Mouse (Mus musculus) layer of hippocampus, adult 2 months (tissue): ENCODE measurements around the gene Pip5k1c. TPM values are rescaled to one million over a fixed set of nuclear protein-coding genes. Genes with fewer than 3 reads are reported as not detected.

Source experiments
- DNase-seq, 2 experiments: peaks; one replicate each; pipeline ENCODE4 v3.0.0; 2022; ENCODE audit warnings: low spot score in 2 of 2
- H3K27ac ChIP-seq: fragments of 200-600 bp; 2 replicates; pipeline ENCODE4 v1.8.1; 2022
- H3K4me3 ChIP-seq: fragments of 200-600 bp; 2 replicates; pipeline ENCODE4 v1.8.1; 2022; ENCODE audit warnings: mild to moderate bottlenecking
- CTCF ChIP-seq: fragments of 200-600 bp; conservative IDR thresholded peaks from 2 replicates; pipeline ENCODE4 v1.8.1; 2022; ENCODE audit warnings: antibody characterized with exemption, mild to moderate bottlenecking, moderate library complexity
- long read RNA-seq, 2 experiments: library from polyadenylated mRNA; stranded (forward); transcript quantifications; one replicate each; pipeline ENCODE4 v2.0.0; 2021; ENCODE audit warnings: borderline mapping rate in 2 of 2
- total RNA-seq, 2 experiments: library from RNA; stranded (reverse); gene quantifications; 2 replicates each; pipeline ENCODE4 v1.2.3; 2021

The Pip5k1c gene
- 100 to 1,000 TPM; 308 to 314 TPM for total RNA-seq
- long read RNA-seq, experiment 1, full-length matches to known transcripts: 156 of 232 reads
- long read RNA-seq, experiment 1, partial matches to known transcripts: 41 of 232 reads
- long read RNA-seq, experiment 1, other reads (novel, unspliced or antisense): 35 of 232 reads
- long read RNA-seq, experiment 2, full-length matches to known transcripts: 231 of 351 reads
- long read RNA-seq, experiment 2, partial matches to known transcripts: 58 of 351 reads
- long read RNA-seq, experiment 2, other reads (novel, unspliced or antisense): 62 of 351 reads

- H3K4me3 ChIP-seq: peak within 1 kb of the TSS; percentile 91
- H3K27ac ChIP-seq: peak within 1 kb of the TSS; percentile 97
- peak; percentile 87 for TF ChIP-seq CTCF
- DNase-seq: peak; percentile 99 to 100
Observed at GRCm38 (mm10) chr10:81292554-81293333, at the start of gene Pip5k1c. Gene Pip5k1c (plus strand): TSS chr10:81292963.

DNA sequence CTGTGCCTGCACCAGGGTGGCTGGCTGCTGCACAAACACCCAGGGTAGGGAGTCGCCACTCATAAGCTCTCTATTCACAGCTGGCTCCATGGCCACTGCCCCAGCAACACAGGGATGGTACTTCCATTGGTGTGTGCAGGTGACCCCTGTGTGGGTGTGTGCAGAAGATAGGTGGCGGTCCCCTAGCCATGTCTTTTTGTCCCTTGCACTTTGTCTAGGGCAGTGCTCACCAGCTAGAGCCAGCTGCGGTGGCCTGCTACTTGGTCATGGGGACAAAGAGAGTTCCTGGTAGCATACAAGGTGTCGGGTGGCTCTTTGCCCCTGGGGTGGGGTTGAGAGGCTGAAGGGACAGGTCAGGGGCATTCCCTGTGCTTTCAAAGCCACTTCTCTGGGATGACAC is 48.6 kb upstream of the Pip5k1c start:
- no peak overlapping the region for H3K4me3 ChIP-seq
- no peak for TF ChIP-seq CTCF
- DNase-seq: no peak
- no peak overlapping the region for H3K27ac ChIP-seq

GRCm38 (mm10) chr10:81244595-81244994 is 48.2 kb upstream of the Pip5k1c start:
- Histone ChIP-seq H3K4me3 (no peak overlapping the region), H3K27ac (no peak overlapping the region)
- peak in 1 of 2 experiments; percentile 88 for DNase-seq
- peak; percentile 98 for TF ChIP-seq CTCF

- no peak for DNase-seq
- Histone ChIP-seq H3K4me3 (no peak overlapping the region), H3K27ac (no peak overlapping the region)
- no peak for TF ChIP-seq CTCF
Observed at GRCm38 (mm10) chr10:81245166-81245565, 47.6 kb upstream of the Pip5k1c start.

- H3K4me3 ChIP-seq: no peak overlapping the region
- TF ChIP-seq CTCF: no peak
- no peak overlapping the region for H3K27ac ChIP-seq
- no peak for DNase-seq
Observed at GRCm38 (mm10) chr10:81247804-81248203, 45.0 kb upstream of the Pip5k1c start.

- TF ChIP-seq CTCF: no peak
- Histone ChIP-seq H3K4me3 (no peak overlapping the region), H3K27ac (no peak overlapping the region)
- DNase-seq: no peak
Observed at GRCm38 (mm10) chr10:81249442-81249841, 43.3 kb upstream of the Pip5k1c start.

GRCm38 (mm10) chr10:81252424-81253419 is 40.0 kb upstream of the Pip5k1c start, which contains the start of gene Matk:
Gene Matk (plus strand): TSS chr10:81252935.
- DNase-seq: peak; percentile 90 to 92
- Histone ChIP-seq H3K27ac (peak within 1 kb of the TSS; percentile 100), H3K4me3 (peak within 1 kb of the TSS; percentile 56)
- TF ChIP-seq CTCF: peak; percentile 50

- Histone ChIP-seq H3K27ac (peak overlapping the region; percentile 100; the same call in 1 of the 2 replicates), H3K4me3 (no peak overlapping the region)
- TF ChIP-seq CTCF: no peak
- DNase-seq: no peak
Observed at GRCm38 (mm10) chr10:81254886-81255285, 37.9 kb upstream of the Pip5k1c start.

- Histone ChIP-seq H3K4me3 (peak overlapping the region; percentile 77), H3K27ac (peak overlapping the region; percentile 98)
- DNase-seq: peak in 1 of 2 experiments; percentile 49
- no peak for TF ChIP-seq CTCF
Observed at GRCm38 (mm10) chr10:81257158-81258039, 35.4 kb upstream of the Pip5k1c start.

GRCm38 (mm10) chr10:81259225-81259884 is 33.4 kb upstream of the Pip5k1c start:
- Histone ChIP-seq H3K27ac (peak overlapping the region; percentile 98), H3K4me3 (peak overlapping the region; percentile 77)
- DNase-seq: no peak
- TF ChIP-seq CTCF: no peak

DNA sequence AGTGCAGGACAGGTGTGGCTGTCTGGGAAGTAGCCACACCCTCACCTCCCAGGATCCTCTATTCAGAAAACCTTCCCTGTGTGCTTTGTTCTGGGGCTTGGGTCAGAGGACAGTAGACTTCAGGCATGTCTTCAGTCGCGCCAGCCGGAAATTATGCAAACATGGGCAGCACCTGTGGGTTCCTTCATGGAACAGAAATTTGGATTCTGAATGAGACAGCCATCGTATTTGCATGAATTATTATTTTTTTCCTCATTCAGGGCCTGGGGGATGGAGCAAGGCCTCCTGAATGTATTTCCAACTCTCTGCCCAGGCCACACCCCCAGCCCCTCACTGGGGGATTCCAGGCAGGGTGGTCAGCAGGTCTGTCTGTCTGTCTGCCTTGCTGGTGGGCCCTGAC is 31.7 kb upstream of the Pip5k1c start:
- no peak for TF ChIP-seq CTCF
- DNase-seq: no peak
- Histone ChIP-seq H3K27ac (no peak overlapping the region), H3K4me3 (no peak overlapping the region)
